Mouse (Mus musculus) CH12.LX (cell line): ENCODE measurements at regions not wholly inside any gene's neighbourhood (a gene's known extent, or its start where the extent isn't known, plus 50 kb on each side); places are given as distances from the start of the nearest gene placed in this dataset.

Source experiments
- DNase-seq: peaks from one replicate; pipeline ENCODE4 v3.0.0-alpha.2; 2013; ENCODE audit errors: extremely low read depth
- H3K27ac ChIP-seq: 2 replicates; pipeline ENCODE4 v1.5.1; 2012; ENCODE audit warnings: low read depth, mild to moderate bottlenecking, control low read depth, moderate library complexity; ENCODE audit not compliant: insufficient read depth
- H3K27me3 ChIP-seq: replicated peaks from 2 replicates; pipeline ENCODE3; 2012; ENCODE audit warnings: inconsistent platforms
- H3K36me3 ChIP-seq, 2 experiments: replicated peaks in 1 of 2; 2 replicates each; pipeline versions ENCODE3 to v1.6.1; 2012; ENCODE audit warnings: inconsistent platforms in 1 of 2, low read length in 1 of 2, mild to moderate bottlenecking in 1 of 2, mixed read lengths in 1 of 2, moderate library complexity in 1 of 2; ENCODE audit not compliant: control insufficient read depth in 1 of 2, insufficient read depth in 1 of 2
- H3K4me1 ChIP-seq, 2 experiments: 2 replicates each; pipeline ENCODE4 v1.6.1; 2012; ENCODE audit warnings: inconsistent platforms in 1 of 2, moderate library complexity in 1 of 2; ENCODE audit not compliant: insufficient read depth in 2 of 2, control insufficient read depth in 1 of 2
- H3K4me2 ChIP-seq: 2 replicates; pipeline ENCODE4 v1.6.1; 2012; ENCODE audit warnings: low read depth, mild to moderate bottlenecking, control low read depth; ENCODE audit not compliant: poor library complexity, insufficient read depth, severe bottlenecking
- H3K4me3 ChIP-seq, 3 experiments: fragments of 150-350 bp in 1 of 3; sonication (generic) in 1 of 3; replicated peaks in 1 of 3; 2 replicates each; pipeline versions ENCODE3 to v1.5.1; 2011 to 2012; ENCODE audit warnings: low read depth in 2 of 3, low read length in 2 of 3, mild to moderate bottlenecking in 2 of 3, moderate library complexity in 2 of 3, control low read depth in 1 of 3, improper control_type of control experiment in 1 of 3, inconsistent platforms in 1 of 3, mixed read lengths in 1 of 3; ENCODE audit not compliant: poor library complexity in 1 of 3
- H3K79me2 ChIP-seq: replicated peaks from 2 replicates; pipeline ENCODE4 v1.6.1; 2012; ENCODE audit warnings: mild to moderate bottlenecking, moderate library complexity; ENCODE audit not compliant: control insufficient read depth, poor library complexity, insufficient read depth, severe bottlenecking; ENCODE audit errors: extremely low read depth
- H3K9ac ChIP-seq: 2 replicates; pipeline ENCODE4 v1.6.1; 2012; ENCODE audit warnings: low read depth, mild to moderate bottlenecking, control low read depth, moderate library complexity; ENCODE audit not compliant: insufficient read depth
- H3K9me3 ChIP-seq: replicated peaks from 2 replicates; pipeline ENCODE3; 2012; ENCODE audit warnings: low read length, inconsistent platforms, mixed read lengths
- BHLHE40 ChIP-seq: IDR thresholded peaks from 2 replicates; pipeline ENCODE4 v1.6.1; 2011; ENCODE audit warnings: mild to moderate bottlenecking, low read depth, low read length, improper control_type of control experiment
- CHD1 ChIP-seq: IDR thresholded peaks from 2 replicates; pipeline ENCODE4 v1.6.1; 2012; ENCODE audit warnings: low read depth, low read length, improper control_type of control experiment, inconsistent platforms
- EP300 ChIP-seq: IDR thresholded peaks from 2 replicates; pipeline ENCODE4 v1.6.1; 2011; ENCODE audit warnings: low read length, improper control_type of control experiment
- ETS1 ChIP-seq: conservative IDR thresholded peaks from 2 replicates; pipeline ENCODE4 v1.6.1; 2012; ENCODE audit warnings: low read depth, mild to moderate bottlenecking, inconsistent platforms, low read length, improper control_type of control experiment, moderate library complexity
- GABPA ChIP-seq: IDR thresholded peaks from 2 replicates; pipeline ENCODE4 v1.6.1; 2012; ENCODE audit warnings: low read depth, low read length, improper control_type of control experiment, inconsistent platforms; ENCODE audit not compliant: insufficient replicate concordance
- HCFC1 ChIP-seq: IDR thresholded peaks from 2 replicates; pipeline ENCODE4 v1.6.1; 2012; ENCODE audit warnings: low read depth, mild to moderate bottlenecking, inconsistent platforms, low read length, improper control_type of control experiment
- IRF4 ChIP-seq: IDR thresholded peaks from 2 replicates; pipeline ENCODE4 v1.6.1; 2014; ENCODE audit warnings: low read depth, mild to moderate bottlenecking, inconsistent platforms, low read length, improper control_type of control experiment
- MAFK ChIP-seq: IDR thresholded peaks from 2 replicates; pipeline ENCODE4 v1.6.1; 2011; ENCODE audit warnings: low read length, improper control_type of control experiment; ENCODE audit not compliant: insufficient replicate concordance
- MAX ChIP-seq: IDR thresholded peaks from 2 replicates; pipeline ENCODE4 v1.6.1; 2011; ENCODE audit warnings: low read length, improper control_type of control experiment
- MXI1 ChIP-seq: IDR thresholded peaks from 2 replicates; pipeline ENCODE4 v1.6.1; 2011; ENCODE audit warnings: mild to moderate bottlenecking, low read depth, low read length, improper control_type of control experiment
- PAX5 ChIP-seq: IDR thresholded peaks from 2 replicates; pipeline ENCODE4 v1.6.1; 2012; ENCODE audit warnings: low read length, inconsistent platforms, mixed read lengths
- POLR2A ChIP-seq: IDR thresholded peaks from 2 replicates; pipeline ENCODE4 v1.6.1; 2011; ENCODE audit warnings: low read depth, mild to moderate bottlenecking, improper control_type of control experiment, low read length
- RCOR1 ChIP-seq: conservative IDR thresholded peaks from 2 replicates; pipeline ENCODE4 v1.6.1; 2012; ENCODE audit warnings: low read depth, mild to moderate bottlenecking, inconsistent platforms, low read length, improper control_type of control experiment
- TBP ChIP-seq: conservative IDR thresholded peaks from 2 replicates; pipeline ENCODE4 v1.6.1; 2011; ENCODE audit warnings: low read depth, low read length, improper control_type of control experiment
- TCF12 ChIP-seq: IDR thresholded peaks from 2 replicates; pipeline ENCODE4 v1.6.1; 2014; ENCODE audit warnings: low read depth, mild to moderate bottlenecking, inconsistent platforms, low read length, improper control_type of control experiment
- UBTF ChIP-seq: IDR thresholded peaks from 2 replicates; pipeline ENCODE4 v1.6.1; 2012; ENCODE audit warnings: low read depth, mild to moderate bottlenecking, inconsistent platforms, low read length, improper control_type of control experiment, moderate library complexity
- ZKSCAN1 ChIP-seq: IDR thresholded peaks from 2 replicates; pipeline ENCODE4 v1.6.1; 2012; ENCODE audit warnings: low read depth, inconsistent platforms, low read length, improper control_type of control experiment, borderline replicate concordance
- ZNF384 ChIP-seq: IDR thresholded peaks from 2 replicates; pipeline ENCODE4 v1.6.1; 2012; ENCODE audit warnings: low read depth, low read length, improper control_type of control experiment, inconsistent platforms
- dilution Hi-C: fragments of 300-500 bp; cut with MboI; formaldehyde crosslinking; loops from 2 replicates; pipeline ENCODE4 v1.14.3; 2020; ENCODE audit warnings: low sequenced_read_pairs; ENCODE audit not compliant: extremely low pct_unique_long_range_greater_than_20kb, extremely low pct_ligation_motif_present
- in situ Hi-C: fragments of 300-500 bp; cut with MboI; formaldehyde crosslinking; loops from 3 replicates; pipeline ENCODE4 v1.14.3; 2019; ENCODE audit warnings: low sequenced_read_pairs, low pct_ligation_motif_present, low pct_unique_long_range_greater_than_20kb, mixed read lengths

DNA sequence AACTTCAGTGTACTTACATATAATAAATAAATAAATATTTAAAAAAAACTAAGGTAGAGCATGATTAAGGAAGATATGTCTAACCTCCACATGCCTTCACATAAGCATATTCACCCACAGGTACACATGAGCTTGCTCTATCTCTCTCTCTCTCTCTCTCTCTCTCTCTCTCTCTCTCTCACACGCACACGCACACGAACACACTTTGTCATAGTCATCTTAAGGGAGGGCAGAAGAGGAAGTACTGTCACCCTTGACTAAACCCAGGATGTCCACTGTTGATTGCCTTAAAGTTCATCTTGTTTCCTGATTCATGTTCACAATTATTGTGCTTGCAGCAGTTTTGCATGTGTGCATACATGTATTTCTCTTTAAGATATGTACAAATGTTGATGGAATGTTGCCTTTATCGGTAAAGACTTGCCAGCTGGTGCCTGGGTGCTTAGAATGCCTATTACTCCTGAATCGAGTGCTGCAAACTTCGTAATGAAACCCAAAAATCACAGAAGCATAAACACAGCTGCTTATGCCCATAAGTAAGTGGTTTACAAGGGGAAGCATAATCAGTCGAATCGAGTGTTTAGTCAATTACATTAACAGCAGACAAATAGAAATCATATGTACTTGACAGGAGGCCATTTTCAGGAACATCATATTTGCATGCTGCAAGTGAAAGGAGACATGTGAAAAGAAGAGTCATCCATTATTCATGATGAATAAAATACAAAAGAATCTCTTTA lies 84.3 kb downstream of the Tmem168 start:
- Histone ChIP-seq H3K4me1 (peaks cover 4 to 6% of the 10 kb centered on the region in 2 experiments; a peak in 2 of 4 replicates), H3K9ac (no peak overlapping the region), H3K4me3 (no peak overlapping the region), H3K27me3 (no peaks in the 10 kb centered on the region), H3K36me3 (no peaks in the 10 kb centered on the region), H3K79me2 (no peaks in the 10 kb centered on the region), H3K9me3 (no peaks in the 10 kb centered on the region), H3K27ac (no peak overlapping the region), H3K4me2 (no peak overlapping the region)
- DNase-seq, result peak; percentile 39
- in situ Hi-C loops (no loop called here), dilution Hi-C loops (no loop called here)
- TF ChIP-seq ZNF384 (no peak), MAFK (no peak), ZKSCAN1 (no peak), HCFC1 (no peak; the same call in 1 of the 2 replicates), TBP (no peak), GABPA (no peak), TCF12 (no peak), MAX (no peak), EP300 (no peak), RCOR1 (no peak), CHD1 (no peak)

DNA sequence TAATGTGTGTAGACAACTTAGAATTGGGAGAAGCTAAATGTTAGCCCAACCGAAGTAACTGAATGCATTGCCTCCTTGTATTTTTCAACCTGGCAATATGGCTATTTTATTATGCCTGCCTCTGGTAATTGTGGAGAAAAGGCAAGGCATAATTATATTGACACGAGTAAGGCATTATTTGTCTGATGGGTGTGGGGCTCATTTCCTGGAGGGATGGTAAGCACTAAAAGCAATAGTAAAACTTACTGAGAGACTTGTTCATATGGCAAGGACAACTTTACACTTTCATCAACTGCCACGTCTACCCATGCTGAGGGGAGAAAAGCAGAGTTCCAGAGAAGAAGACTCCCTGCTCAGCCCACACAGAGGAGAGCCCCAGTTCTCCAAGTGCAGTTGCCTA lies 93.8 kb downstream of the Tmem168 start:
- TF ChIP-seq RCOR1 (no peak), UBTF (no peak), CHD1 (no peak), PAX5 (no peak), BHLHE40 (no peak), IRF4 (no peak), POLR2A (no peak), MXI1 (no peak), ETS1 (no peak), TCF12 (no peak), GABPA (no peak)
- TF ChIP-seq, all 38 proteins: peak for 0
- no peaks in the 10 kb centered on the region for H3K79me2 ChIP-seq
- in situ Hi-C loops, result no loop called here

More for the DNA sequence above, 93.8 kb downstream of the Tmem168 start:
- Histone ChIP-seq H3K27ac (no peak overlapping the region), H3K9me3 (no peaks in the 10 kb centered on the region), H3K9ac (no peak overlapping the region), H3K4me3 (no peak overlapping the region), H3K36me3 (no peaks in the 10 kb centered on the region), H3K4me1 (peaks cover 0 to 9% of the 10 kb centered on the region in 2 experiments; a peak in 2 of 4 replicates), H3K27me3 (no peaks in the 10 kb centered on the region), H3K4me2 (no peak overlapping the region)
- no peak for DNase-seq
- dilution Hi-C loops, result no loop called here
